Mouse (Mus musculus) adrenal gland, postnatal 25 days (tissue): Measurements from ENCODE around the gene Klc3. TPM values are rescaled to one million over a fixed set of nuclear protein-coding genes. Genes with fewer than 3 reads are reported as not detected.

Experiments used
- DNase-seq: peaks from one replicate; pipeline ENCODE4 v3.0.0; 2021; ENCODE audit warnings: mixed read lengths
- total RNA-seq: library from RNA; stranded (reverse); gene quantifications from 2 replicates; pipeline ENCODE4 v1.2.3, GENCODE M21; 2021

The Klc3 gene
- total RNA-seq, 1 experiment from 2014 or later = 1.9 TPM

GRCm38 (mm10) chr7:19409753-19410152 is 5.8 kb upstream of the Klc3 start:
- DNase-seq = no peak

GRCm38 (mm10) chr7:19405417-19405816 is 1.5 kb upstream of the Klc3 start:
- peak; percentile 84 for DNase-seq

- DNase-seq = no peak
Observed at GRCm38 (mm10) chr7:19404476-19404875, 572 bp upstream of the Klc3 start, which contains the start of gene Ckm. Ckm (plus strand) TSS chr7:19404776.

- no peak for DNase-seq
Observed at GRCm38 (mm10) chr7:19402535-19403112, 1.3 kb downstream of the Klc3 start.

GRCm38 (mm10) chr7:19400946-19401345 is 3.0 kb downstream of the Klc3 start:
- no peak for DNase-seq

GRCm38 (mm10) chr7:19399496-19400280 is 4.2 kb downstream of the Klc3 start:
- peak; percentile 72 for DNase-seq

GRCm38 (mm10) chr7:19394484-19394883 is 9.4 kb downstream of the Klc3 start:
- no peak for DNase-seq

GRCm38 (mm10) chr7:19388699-19389413 is 15.0 kb downstream of the Klc3 start:
- DNase-seq = no peak

- DNase-seq = no peak
Observed at GRCm38 (mm10) chr7:19383708-19384107, 20.2 kb downstream of the Klc3 start.

- DNase-seq = peak; percentile 41
Observed at GRCm38 (mm10) chr7:19382166-19382541, 21.8 kb downstream of the Klc3 start.

- DNase-seq = peak; percentile 99
Observed at GRCm38 (mm10) chr7:19381377-19382165, 22.3 kb downstream of the Klc3 start, which contains the start of gene Ercc2. Ercc2 (plus strand) TSS chr7:19382010.

- DNase-seq = no peak
Observed at GRCm38 (mm10) chr7:19378049-19378448, 25.9 kb downstream of the Klc3 start.

- no peak for DNase-seq
Observed at GRCm38 (mm10) chr7:19376019-19376418, 27.9 kb downstream of the Klc3 start.

- no peak for DNase-seq
Observed at GRCm38 (mm10) chr7:19375368-19375767, 28.5 kb downstream of the Klc3 start.

GRCm38 (mm10) chr7:19373367-19373766 is 30.5 kb downstream of the Klc3 start:
- DNase-seq = no peak

GRCm38 (mm10) chr7:19369823-19370425 is 34.0 kb downstream of the Klc3 start:
- peak; percentile 68 for DNase-seq

GRCm38 (mm10) chr7:19368380-19368779 is 35.5 kb downstream of the Klc3 start:
- peak; percentile 74 for DNase-seq

GRCm38 (mm10) chr7:19365376-19365775 is 38.5 kb downstream of the Klc3 start:
- no peak for DNase-seq

GRCm38 (mm10) chr7:19363881-19364280 is 40.0 kb downstream of the Klc3 start:
- DNase-seq = peak; percentile 77

GRCm38 (mm10) chr7:19362276-19362675 is 41.6 kb downstream of the Klc3 start:
- DNase-seq = no peak

- DNase-seq = peak; percentile 86
Observed at GRCm38 (mm10) chr7:19361720-19362119, 42.2 kb downstream of the Klc3 start.

GRCm38 (mm10) chr7:19360944-19361343 is 43.0 kb downstream of the Klc3 start:
- peak; percentile 88 for DNase-seq
